Mouse (Mus musculus) bone marrow, adult 2 months (tissue): Measurements from ENCODE around the gene Ppp2r5d. TPM values are rescaled to one million over a fixed set of nuclear protein-coding genes. Genes with fewer than 3 reads are reported as not detected.

Experiments
- H3K27ac ChIP-seq: fragments of 200-500 bp; 2 replicates; pipeline ENCODE4 v1.5.1; 2012; ENCODE audit warnings: low read depth, mild to moderate bottlenecking, control low read depth, inconsistent platforms, low read length; ENCODE audit not compliant: control insufficient read depth, poor library complexity, insufficient read depth
- H3K4me1 ChIP-seq: fragments of 200-500 bp; 2 replicates; pipeline ENCODE4 v1.6.1; 2011; ENCODE audit warnings: low read length; ENCODE audit not compliant: control insufficient read depth, insufficient read depth
- H3K4me3 ChIP-seq: fragments of 200-500 bp; replicated peaks from 2 replicates; pipeline ENCODE3; 2011; ENCODE audit warnings: mild to moderate bottlenecking, low read depth, low read length, control low read depth; ENCODE audit not compliant: control insufficient read depth
- CTCF ChIP-seq: fragments of 200-500 bp; IDR thresholded peaks from 2 replicates; pipeline ENCODE4 v1.5.1; 2011; ENCODE audit warnings: low read length, control low read depth; ENCODE audit not compliant: control insufficient read depth, insufficient read depth
- POLR2A ChIP-seq: fragments of 200-500 bp; IDR thresholded peaks from 2 replicates; pipeline ENCODE4 v1.6.1; 2011; ENCODE audit warnings: low read depth, mild to moderate bottlenecking, control low read depth, low read length, borderline replicate concordance; ENCODE audit not compliant: control insufficient read depth
- WGBS: fragments of 180-500 bp; shearing (Covaris S2); methylation state at CpG from one replicate; pipeline ENCODE4 v1.1.7; 2018; 5-methylcytosine and 5-hydroxymethylcytosine counted together
- polyA plus RNA-seq: library from polyadenylated mRNA; stranded (reverse); fragments of >200 nt; gene quantifications from 2 replicates; pipeline ENCODE4 v1.2.4, GENCODE M21; 2011; ENCODE audit warnings: low replicate concordance; ENCODE audit not compliant: missing spikeins, insufficient read depth, insufficient read length

The Ppp2r5d gene
- polyA plus RNA-seq, 1 experiment = 47.1 TPM

GRCm38 (mm10) chr17:46636831-46637523, 67.9 kb downstream of the Ppp2r5d start:
- Histone ChIP-seq H3K4me3 (peak overlapping the region; percentile 11), H3K27ac (no peak overlapping the region), H3K4me1 (no peaks in the 10 kb centered on the region; the same call in 1 of the 2 replicates)
- TF ChIP-seq POLR2A = no peak
- peak; percentile 37; the same call in 1 of the 2 replicates for TF ChIP-seq CTCF
- 2% methylated on average over 15 of the region's 15 CpGs for WGBS

Other genes with a start within 250 kb of the Ppp2r5d start
- gene Ttbk1, start 217.4 kb downstream of the Ppp2r5d start, polyA plus RNA-seq = 0.27 and 1.2 TPM in 2 replicates
- gene Dnph1, start 208.4 kb downstream of the Ppp2r5d start, polyA plus RNA-seq = 11.5 and 16.2 TPM in 2 replicates
- gene Cul9, start 158.7 kb downstream of the Ppp2r5d start, polyA plus RNA-seq = 11.1 and 14.9 TPM in 2 replicates
- gene Srf, start 148.9 kb downstream of the Ppp2r5d start, polyA plus RNA-seq = 14.6 and 17.4 TPM in 2 replicates
- 0.68 and 3.9 TPM in 2 replicates for gene Ptk7, start 75.6 kb downstream of the Ppp2r5d start, polyA plus RNA-seq
- 6.6 and 11.9 TPM in 2 replicates for gene Klc4, start 59.1 kb downstream of the Ppp2r5d start, polyA plus RNA-seq
- gene Mrpl2, start 58.9 kb downstream of the Ppp2r5d start, polyA plus RNA-seq = 49.3 and 50.2 TPM in 2 replicates
- 9.1 and 12.5 TPM in 2 replicates for gene Cul7, start 54.8 kb downstream of the Ppp2r5d start, polyA plus RNA-seq
- 10.3 and 23.3 TPM in 2 replicates for gene Rrp36, start 30.8 kb downstream of the Ppp2r5d start, polyA plus RNA-seq
- 31.5 and 53.0 TPM in 2 replicates for gene Mea1, start 26.3 kb downstream of the Ppp2r5d start, polyA plus RNA-seq
- 37.6 and 41.7 TPM in 2 replicates for gene Klhdc3, start 24.2 kb downstream of the Ppp2r5d start, polyA plus RNA-seq
- gene Pex6, start 6.4 kb upstream of the Ppp2r5d start, polyA plus RNA-seq = 22.6 and 28.8 TPM in 2 replicates
- 2.9 and 3.0 TPM in 2 replicates for gene Gnmt, start 24.1 kb upstream of the Ppp2r5d start, polyA plus RNA-seq
- gene Cnpy3, start 47.1 kb upstream of the Ppp2r5d start, polyA plus RNA-seq = 25.4 and 46.3 TPM in 2 replicates
- gene Ptcra, start 58.6 kb upstream of the Ppp2r5d start, polyA plus RNA-seq = 2.0 TPM in 1 of 2 replicates, not detected in the other
- 18.3 and 18.7 TPM in 2 replicates for gene 2310039H08Rik, start 67.5 kb upstream of the Ppp2r5d start, polyA plus RNA-seq
- gene Rpl7l1, start 77.6 kb upstream of the Ppp2r5d start, polyA plus RNA-seq = 26.9 and 45.0 TPM in 2 replicates
- 3.7 and 16.0 TPM in 2 replicates for gene Bicral, start 153.4 kb upstream of the Ppp2r5d start, polyA plus RNA-seq
- gene Tbcc, start 185.6 kb upstream of the Ppp2r5d start, polyA plus RNA-seq = 11.8 and 24.5 TPM in 2 replicates
- gene Prph2, start 205.3 kb upstream of the Ppp2r5d start, polyA plus RNA-seq = not detected in 2 replicates